In the genomic region with DNA sequence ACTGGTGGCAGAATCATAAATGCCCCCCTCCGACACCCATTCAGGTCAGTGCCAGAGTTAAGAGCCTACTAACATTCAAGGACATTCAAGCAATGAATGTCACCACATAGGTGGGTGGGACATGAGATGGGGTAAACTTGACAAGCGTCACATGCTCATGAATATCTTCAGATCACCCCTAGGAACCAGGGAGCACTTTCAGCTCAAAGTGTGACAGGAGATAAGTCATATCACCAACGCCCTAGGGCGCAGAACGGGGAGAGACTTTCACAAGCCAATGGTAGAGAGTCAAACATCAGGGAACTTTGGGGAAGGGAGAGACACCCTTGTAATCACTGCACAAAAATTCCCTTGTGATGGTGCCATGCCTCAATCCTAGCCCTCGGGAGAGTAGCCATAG, we compare ENCODE assay signal across 27 mouse cellular contexts. TPM values are rescaled to one million over a fixed set of nuclear protein-coding genes. Genes with fewer than 3 reads are reported as not detected.
DNase-seq lines count a peak whose midpoint lies in the region; ATAC-seq and TF ChIP-seq lines count a peak whose summit lies in the region.
"Had no signal": no experiment of that assay in that cellular context is flagged by ENCODE, and none has a peak within 500 bp of the region (broad histone marks: within the 10 kb centered on the region; RNA-seq: fewer than 3 reads in every experiment).

No protein-coding gene starts in this region.

- peaks cover 7% of the 10 kb centered on the region for H3K9me3 ChIP-seq in G1E (replicated peaks)
- H3K9me3 ChIP-seq in liver, embryonic 15.5 days (replicated peaks) = 0 out of 2 replicates have a peak, but pooled peaks cover 3% of the 10 kb centered on the region
- no peaks in the 10 kb centered on the region for H3K9me3 ChIP-seq in neural tube, embryonic 15.5 days (replicated peaks)

- no peak overlapping the region for H3K4me3 ChIP-seq in G1E (ENCODE audit: low read depth, low read length)
- H3K4me3 ChIP-seq in liver, embryonic 15.5 days (replicated peaks) = no peak overlapping the region
- H3K4me3 ChIP-seq in neural tube, embryonic 15.5 days (replicated peaks) = no peak overlapping the region
- H3K4me3 ChIP-seq: heart, embryonic 15.5 days; left cerebral cortex, adult 2 months; limb, embryonic 13.5 days had no signal

- H3K27me3 ChIP-seq in G1E (ENCODE audit: insufficient read depth, low read length) = no peaks in the 10 kb centered on the region; the same call in 1 of the 2 replicates
- H3K27me3 ChIP-seq in liver, embryonic 15.5 days = no peaks in the 10 kb centered on the region
- H3K27me3 ChIP-seq in neural tube, embryonic 15.5 days (replicated peaks) = no peaks in the 10 kb centered on the region
- H3K27me3 ChIP-seq: heart, embryonic 15.5 days; limb, embryonic 13.5 days had no signal

- no peak for TF ChIP-seq CTCF in G1E (IDR thresholded peaks at IDR 0.05; ENCODE audit: low read depth, low read length)

- H3K9ac ChIP-seq in liver, embryonic 15.5 days = peak overlapping the region; percentile 34
- no peak overlapping the region for H3K9ac ChIP-seq in neural tube, embryonic 15.5 days (replicated peaks)
- H3K9ac ChIP-seq: forebrain, postnatal 0 days; heart, embryonic 15.5 days; hindbrain, embryonic 14.5 days; limb, embryonic 13.5 days had no signal

- WGBS in liver, embryonic 15.5 days (ENCODE audit: insufficient replicate concordance) = 36% methylated on average over 6 of the region's 6 CpGs
- WGBS in neural tube, embryonic 15.5 days = 94% methylated on average over 6 of the region's 6 CpGs

- peak overlapping the region; percentile 89 for H3K27ac ChIP-seq in liver, embryonic 15.5 days (replicated peaks)
- H3K27ac ChIP-seq in neural tube, embryonic 15.5 days (replicated peaks) = no peak overlapping the region
- H3K27ac ChIP-seq: hindbrain, embryonic 14.5 days; left cerebral cortex, adult 2 months; limb, embryonic 13.5 days had no signal

- H3K4me2 ChIP-seq in liver, embryonic 15.5 days = peak overlapping the region; percentile 56
- H3K4me2 ChIP-seq in neural tube, embryonic 15.5 days = no peak overlapping the region
- H3K4me2 ChIP-seq: heart, embryonic 15.5 days; hindbrain, embryonic 14.5 days; limb, embryonic 13.5 days; midbrain, embryonic 11.5 days had no signal

- no peak for DNase-seq in G1E (ENCODE audit: low spot score)
- peak; percentile 78 for DNase-seq in c-Kit-positive CD71-positive TER-119-positive erythroid progenitor cells, embryonic 14.5 days (ENCODE audit: low spot score)
- peak; percentile 77 for DNase-seq in liver
- DNase-seq in cerebellum, postnatal 25 days = no peak
- DNase-seq in ovary, postnatal 10 days (ENCODE audit: low spot score) = no peak
- DNase-seq in cerebellum, postnatal 14 days = no peak
- DNase-seq: adrenal gland, adult 8-10 months had no signal

- peaks cover 43% of the 10 kb centered on the region for H3K36me3 ChIP-seq in G1E (replicated peaks)
- peaks cover 31% of the 10 kb centered on the region for H3K36me3 ChIP-seq in liver, embryonic 15.5 days (replicated peaks)
- 0 out of 2 replicates have a peak, but pooled peaks cover 4% of the 10 kb centered on the region for H3K36me3 ChIP-seq in neural tube, embryonic 15.5 days

- peak; percentile 45; the same call in 1 of the 2 replicates for ATAC-seq in G1E (ENCODE audit: extremely low read depth, insufficient number of reproducible peaks, low FRiP score, poor library complexity, severe bottlenecking)
- peak; percentile 69 for ATAC-seq in liver, embryonic 15.5 days (ENCODE audit: insufficient read depth)
- no peak for ATAC-seq in neural tube, embryonic 15.5 days (ENCODE audit: low FRiP score)
- ATAC-seq: forebrain, postnatal 0 days; midbrain, embryonic 16.5 days had no signal

- peaks cover 81% of the 10 kb centered on the region for H3K4me1 ChIP-seq in G1E (ENCODE audit: insufficient read depth, low read depth, low read length)
- H3K4me1 ChIP-seq in liver, embryonic 15.5 days (replicated peaks) = peaks cover 78% of the 10 kb centered on the region
- peaks cover 24% of the 10 kb centered on the region for H3K4me1 ChIP-seq in neural tube, embryonic 15.5 days

RNA-seq across cellular contexts. Expression of gene Hsp90ab1, which starts 9.1 kb away (rescaled TPM):
- total RNA-seq in G1E (2014; fragmentation: Nextera tagmentation) (1,427 and 1,464 TPM in 2 replicates), G1E (2017) (1,152 and 1,547 TPM in 2 replicates)
- polyA plus RNA-seq in G1E (2012) = 681 and 1,104 TPM in 2 replicates
- 577 and 585 TPM in 2 replicates for polyA plus RNA-seq in liver, embryonic 15.5 days (2015; fragmentation: Nextera tagmentation; extraction: Ambion mirVana)
- polyA plus RNA-seq in neural tube, embryonic 15.5 days (2015; fragmentation: Nextera tagmentation; extraction: Ambion mirVana) = 1,466 and 1,575 TPM in 2 replicates

RNA-seq across cellular contexts. Expression of gene Slc29a1, which starts 17.2 kb away (rescaled TPM):
- total RNA-seq in G1E (2014; fragmentation: Nextera tagmentation) = 107 and 116 TPM in 2 replicates
- total RNA-seq in G1E (2017) = 93.5 and 118 TPM in 2 replicates
- 143 and 207 TPM in 2 replicates for polyA plus RNA-seq in G1E (2012)
- 175 and 180 TPM in 2 replicates for polyA plus RNA-seq in liver, embryonic 15.5 days (2015; fragmentation: Nextera tagmentation; extraction: Ambion mirVana)
- polyA plus RNA-seq in neural tube, embryonic 15.5 days (2015; fragmentation: Nextera tagmentation; extraction: Ambion mirVana) = 42.8 and 77.5 TPM in 2 replicates

RNA-seq across cellular contexts. Expression of gene Slc35b2, which starts 18.5 kb away (rescaled TPM):
- total RNA-seq in G1E (2014; fragmentation: Nextera tagmentation) = 46.5 and 60.9 TPM in 2 replicates
- total RNA-seq in G1E (2017) = 65.9 and 77.1 TPM in 2 replicates
- polyA plus RNA-seq in G1E (2012) = 24.6 and 24.9 TPM in 2 replicates
- 52.1 and 59.8 TPM in 2 replicates for polyA plus RNA-seq in liver, embryonic 15.5 days (2015; fragmentation: Nextera tagmentation; extraction: Ambion mirVana)
- polyA plus RNA-seq in neural tube, embryonic 15.5 days (2015; fragmentation: Nextera tagmentation; extraction: Ambion mirVana) = 86.3 and 99.5 TPM in 2 replicates

RNA-seq across cellular contexts. Expression of gene Mymx, which starts 19.7 kb away (rescaled TPM):
- total RNA-seq in G1E (2014; fragmentation: Nextera tagmentation) (not detected in 2 replicates), G1E (2017) (not detected in 2 replicates)
- polyA plus RNA-seq in G1E (2012) = not detected in 2 replicates
- 0.54 and 1.1 TPM in 2 replicates for polyA plus RNA-seq in liver, embryonic 15.5 days (2015; fragmentation: Nextera tagmentation; extraction: Ambion mirVana)
- 1.5 and 1.6 TPM in 2 replicates for polyA plus RNA-seq in neural tube, embryonic 15.5 days (2015; fragmentation: Nextera tagmentation; extraction: Ambion mirVana)
- total RNA-seq: forebrain, postnatal 0 days; gastrocnemius, adult 8-10 months; heart, adult 8-10 months; hematopoietic stem cell, adult 5-6 weeks; layer of hippocampus, postnatal 10 days; left cerebral cortex, adult 2 months; left cerebral cortex, postnatal 36 days had no signal
- polyA plus RNA-seq: forebrain, embryonic 11.5 days; forebrain, postnatal 0 days; gonadal fat pad, adult 2 months; hindbrain, embryonic 14.5 days; inflammation-experienced regulatory T-cells, adult 6 months; lung, adult 2 months; macrophage; midbrain, embryonic 11.5 days; midbrain, embryonic 16.5 days; spleen, adult 2 months had no signal

RNA-seq across cellular contexts. Expression of gene Nfkbie, which starts 26.7 kb away (rescaled TPM):
- total RNA-seq in G1E (2014; fragmentation: Nextera tagmentation) = 5.1 and 5.9 TPM in 2 replicates
- total RNA-seq in G1E (2017) = 11.0 and 11.1 TPM in 2 replicates
- polyA plus RNA-seq in G1E (2012) = 8.6 and 9.2 TPM in 2 replicates
- 1.2 and 1.6 TPM in 2 replicates for polyA plus RNA-seq in liver, embryonic 15.5 days (2015; fragmentation: Nextera tagmentation; extraction: Ambion mirVana)
- 4.8 and 10.1 TPM in 2 replicates for polyA plus RNA-seq in neural tube, embryonic 15.5 days (2015; fragmentation: Nextera tagmentation; extraction: Ambion mirVana)

Comparison
In these comparisons a context has a peak if more than half of its experiments do, and no peak if none do; other contexts are left out.
1. DNase-seq: peak in c-Kit-positive CD71-positive TER-119-positive erythroid progenitor cells, embryonic 14.5 days (single experiment) and liver (single experiment); none in G1E (single experiment), cerebellum, postnatal 25 days (0 of 2), ovary, postnatal 10 days (single experiment) and cerebellum, postnatal 14 days (0 of 2).